Mouse (Mus musculus) hindbrain, embryonic 12.5 days (tissue): ENCODE measurements at regions not wholly inside any gene's neighbourhood (a gene's known extent, or its start where the extent isn't known, plus 50 kb on each side); places are given as distances from the start of the nearest gene placed in this dataset.

Experiments used
- ATAC-seq: fragments of 200-750 bp; cut with Nextera tagmentation; 2 replicates; pipeline ENCODE4 v1.8.0; 2017; ENCODE audit warnings: moderate TSS enrichment; ENCODE audit not compliant: low FRiP score
- H3K27ac ChIP-seq: fragments of 300-500 bp; sonication (generic); 2 replicates; pipeline ENCODE4 v1.5.1; 2016; ENCODE audit warnings: mild to moderate bottlenecking
- H3K27me3 ChIP-seq: fragments of 300-500 bp; sonication (generic); 2 replicates; pipeline ENCODE4 v1.6.1; 2016; ENCODE audit warnings: mild to moderate bottlenecking
- H3K36me3 ChIP-seq: fragments of 300-500 bp; sonication (generic); 2 replicates; pipeline ENCODE4 v1.6.1; 2016; ENCODE audit warnings: mild to moderate bottlenecking
- H3K4me1 ChIP-seq: fragments of 300-500 bp; sonication (generic); 2 replicates; pipeline ENCODE4 v1.6.1; 2016
- H3K4me2 ChIP-seq: fragments of 300-500 bp; sonication (generic); replicated peaks from 2 replicates; pipeline ENCODE4 v1.6.1; 2016; ENCODE audit warnings: mild to moderate bottlenecking
- H3K4me3 ChIP-seq: fragments of 300-500 bp; sonication (generic); 2 replicates; pipeline ENCODE4 v1.5.1; 2016; ENCODE audit warnings: mild to moderate bottlenecking
- H3K9ac ChIP-seq: fragments of 300-500 bp; sonication (generic); 2 replicates; pipeline ENCODE4 v1.6.1; 2016; ENCODE audit warnings: mild to moderate bottlenecking, moderate library complexity
- H3K9me3 ChIP-seq: fragments of 300-500 bp; sonication (generic); replicated peaks from 2 replicates; pipeline ENCODE4 v1.6.1; 2016; ENCODE audit warnings: mild to moderate bottlenecking
- WGBS: fragments of 180-500 bp; shearing (Covaris S2); methylation state at CpG from one replicate; pipeline ENCODE4 v1.1.7; 2016; 5-methylcytosine and 5-hydroxymethylcytosine counted together

GRCm38 (mm10) chr15:44083680-44084079 lies 3949.5 kb downstream of the 9330182O14Rik start:
- no peak for ATAC-seq

DNA sequence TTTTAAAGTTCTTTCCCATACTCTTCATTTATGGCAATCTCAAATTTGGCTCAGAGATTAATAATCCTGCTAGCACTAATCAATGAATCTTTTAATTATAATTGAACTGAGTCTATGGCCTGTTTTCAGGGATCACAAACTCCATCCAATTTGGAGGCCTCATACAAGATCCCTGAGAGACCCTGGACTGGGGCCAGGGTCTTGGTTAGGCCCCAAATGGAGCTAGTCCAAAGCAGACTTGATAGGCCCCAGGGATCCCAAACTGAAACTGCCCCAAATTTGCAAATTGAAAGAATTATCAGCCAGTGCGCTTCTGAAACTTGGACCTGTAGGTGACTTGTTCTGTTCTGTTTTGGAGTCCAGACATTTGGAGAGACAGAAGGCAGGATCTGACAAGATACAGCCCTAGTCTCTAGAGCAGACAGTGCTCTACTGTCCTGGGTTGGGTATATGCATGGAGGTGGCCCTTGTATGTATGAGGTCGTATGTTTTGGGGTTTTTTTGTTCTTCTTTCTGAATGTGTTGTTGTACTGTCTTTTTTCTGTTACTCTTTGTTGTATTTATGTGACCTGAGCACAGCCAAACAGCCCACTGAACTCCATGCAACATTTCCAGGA lies 3978.3 kb downstream of the 9330182O14Rik start:
- 90% methylated on average over 2 of the region's 2 CpGs for WGBS
- ATAC-seq = no peak
- no peak overlapping the region for H3K9ac ChIP-seq

More at GRCm38 (mm10) chr15:44083680-44084079, 3949.5 kb downstream of the 9330182O14Rik start:
- whole genome bisulfite sequencing = 88% methylated on average over 1 of the region's 1 CpGs
- Histone ChIP-seq H3K4me1 (no peaks in the 10 kb centered on the region), H3K4me3 (no peak overlapping the region), H3K27me3 (no peaks in the 10 kb centered on the region), H3K9ac (no peak overlapping the region), H3K36me3 (no peaks in the 10 kb centered on the region), H3K4me2 (no peak overlapping the region), H3K27ac (no peak overlapping the region), H3K9me3 (no peaks in the 10 kb centered on the region)

DNA sequence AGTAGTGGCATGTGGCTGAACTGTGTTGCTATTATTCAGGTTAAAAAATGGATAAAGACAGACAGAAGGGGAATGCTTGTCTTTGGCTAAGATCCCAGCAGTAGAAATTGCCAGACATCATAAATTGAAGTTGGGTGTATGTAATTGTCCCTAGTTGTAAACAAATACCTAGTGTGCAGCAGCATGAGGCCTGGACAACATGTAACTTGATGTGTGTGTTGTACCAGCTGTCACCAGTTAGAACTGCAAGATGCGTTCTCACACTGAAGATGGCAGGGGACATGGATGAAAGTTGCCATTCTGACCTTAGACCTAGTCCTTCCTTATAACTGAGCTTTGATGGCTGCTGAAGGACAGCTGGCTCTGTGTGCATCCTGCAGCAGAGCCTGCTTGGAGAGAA lies 4000.0 kb downstream of the 9330182O14Rik start:
- no peak overlapping the region for H3K27ac ChIP-seq
- H3K4me3 ChIP-seq = no peak overlapping the region
- no peak for ATAC-seq
- no peaks in the 10 kb centered on the region for H3K27me3 ChIP-seq
- H3K9me3 ChIP-seq = no peaks in the 10 kb centered on the region
- no peaks in the 10 kb centered on the region for H3K4me1 ChIP-seq
- no peak overlapping the region for H3K9ac ChIP-seq
- 69% methylated on average over 1 of the region's 1 CpGs for WGBS
- no peak overlapping the region for H3K4me2 ChIP-seq
- no peaks in the 10 kb centered on the region for H3K36me3 ChIP-seq

More for the DNA sequence above, 3978.3 kb downstream of the 9330182O14Rik start:
- Histone ChIP-seq H3K4me1 (no peaks in the 10 kb centered on the region), H3K27ac (no peak overlapping the region), H3K27me3 (no peaks in the 10 kb centered on the region), H3K9me3 (no peaks in the 10 kb centered on the region), H3K4me2 (no peak overlapping the region), H3K4me3 (no peak overlapping the region), H3K36me3 (no peaks in the 10 kb centered on the region)
